Mouse (Mus musculus): ENCODE measurements at regions not wholly inside any gene's neighbourhood (a gene's known extent, or its start where the extent isn't known, plus 50 kb on each side); places are given as distances from the start of the nearest gene placed in this dataset.

DNA sequence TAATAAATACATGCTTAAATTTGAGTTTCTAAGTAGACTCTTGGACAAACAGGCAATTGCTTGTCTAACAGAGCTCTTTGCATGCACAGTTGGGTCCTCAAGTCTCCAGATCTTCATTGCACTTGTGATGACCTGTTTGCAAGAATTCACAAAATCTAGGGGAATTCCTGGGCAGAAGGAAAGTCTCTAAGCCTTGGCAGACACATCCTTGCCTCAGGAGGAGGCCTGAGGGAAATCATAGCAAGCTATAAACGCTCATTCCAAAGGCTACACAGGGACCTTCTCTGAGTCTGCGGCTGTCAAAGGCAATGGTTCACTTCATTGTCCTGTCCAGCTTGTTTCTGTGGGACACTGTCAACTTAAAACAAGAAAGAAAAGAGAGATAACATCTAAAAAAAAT is 117.9 kb downstream of the Phlda1 start:
- DNase-seq (ENCODE audit: low read depth, low spot score) = no peak
- H3K79me2 ChIP-seq (ENCODE audit: control insufficient read depth, insufficient read depth, low read length, poor library complexity) = no peaks in the 10 kb centered on the region
- H3K36me3 ChIP-seq (ENCODE audit: control insufficient read depth in 1 of 2, insufficient read depth in 2 of 2, low read length in 2 of 2) = no peaks in the 10 kb centered on the region
- peaks cover 0 to 2% of the 10 kb centered on the region in 2 experiments; a peak in 2 of 4 replicates for H3K27me3 ChIP-seq (ENCODE audit: control insufficient read depth in 1 of 2, insufficient read depth in 2 of 2, low read length in 2 of 2)
- H3K9me3 ChIP-seq (replicated peaks; ENCODE audit: insufficient read depth, low read length) = no peaks in the 10 kb centered on the region
- no peaks in the 10 kb centered on the region for H3K4me1 ChIP-seq (ENCODE audit: control insufficient read depth in 1 of 2, insufficient read depth in 2 of 2, low read length in 2 of 2)
- no peak overlapping the region for H3K4me3 ChIP-seq (ENCODE audit: control insufficient read depth in 1 of 2, insufficient read depth in 1 of 2, low read depth in 2 of 2, low read length in 2 of 2)
- H3K9ac ChIP-seq (ENCODE audit: control insufficient read depth, low read depth, low read length, poor library complexity, severe bottlenecking) = no peak overlapping the region
- TF ChIP-seq EP300 (IDR thresholded peaks at IDR 0.05; ENCODE audit: low read depth in 1 of 2, low read length in 2 of 2) (no peak), CHD1 (IDR thresholded peaks at IDR 0.05; ENCODE audit: low read depth, low read length) (no peak), SIN3A (IDR thresholded peaks at IDR 0.05; ENCODE audit: low read length) (no peak), POLR2A (IDR thresholded peaks at IDR 0.05; ENCODE audit: control insufficient read depth in 1 of 2, insufficient read depth in 1 of 2, low read depth in 1 of 2, low read length in 2 of 2, poor library complexity in 1 of 2) (no peak), NRF1 (IDR thresholded peaks at IDR 0.05; ENCODE audit: insufficient read depth, low read depth, low read length, poor library complexity, severe bottlenecking) (no peak), POLR2AphosphoS5 (IDR thresholded peaks at IDR 0.05; ENCODE audit: borderline replicate concordance, low read depth, low read length) (no peak), TBP (IDR thresholded peaks at IDR 0.05; ENCODE audit: low read depth, low read length) (no peak), KAT2A (conservative IDR thresholded peaks at IDR 0.05; ENCODE audit: low read depth, low read length) (no peak)
- no peak overlapping the region for H3K27ac ChIP-seq (ENCODE audit: control insufficient read depth, low read depth, low read length)

DNA sequence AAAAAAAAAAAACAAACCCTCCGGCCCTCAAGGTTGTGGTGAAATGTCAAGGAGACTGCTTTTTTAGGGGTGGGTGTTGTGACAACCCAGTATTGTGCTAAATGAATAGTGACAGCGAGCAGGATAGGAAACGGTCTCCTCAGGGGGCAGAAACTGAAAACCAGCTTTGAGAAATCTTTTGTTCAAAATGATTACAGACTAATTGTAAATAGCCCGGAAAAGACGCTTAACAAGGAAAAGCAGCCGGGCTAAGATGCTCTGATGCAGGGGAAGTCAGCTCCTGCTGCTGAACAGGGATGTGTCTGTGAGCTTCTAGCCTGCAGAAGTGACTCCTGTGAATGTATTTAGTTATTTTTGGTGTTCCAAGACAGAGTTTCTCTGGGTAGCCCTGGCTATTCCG is 118.5 kb downstream of the Phlda1 start:
- H3K9ac ChIP-seq (ENCODE audit: control insufficient read depth, low read depth, low read length, poor library complexity, severe bottlenecking) = no peak overlapping the region
- H3K36me3 ChIP-seq (ENCODE audit: control insufficient read depth in 1 of 2, insufficient read depth in 2 of 2, low read length in 2 of 2) = no peaks in the 10 kb centered on the region
- H3K4me1 ChIP-seq (ENCODE audit: control insufficient read depth in 1 of 2, insufficient read depth in 2 of 2, low read length in 2 of 2) = no peaks in the 10 kb centered on the region
- H3K27ac ChIP-seq (ENCODE audit: control insufficient read depth, low read depth, low read length) = no peak overlapping the region
- no peak for DNase-seq (ENCODE audit: low read depth, low spot score)
- no peak overlapping the region for H3K4me3 ChIP-seq (ENCODE audit: control insufficient read depth in 1 of 2, insufficient read depth in 1 of 2, low read depth in 2 of 2, low read length in 2 of 2)
- no peaks in the 10 kb centered on the region for H3K9me3 ChIP-seq (replicated peaks; ENCODE audit: insufficient read depth, low read length)
- H3K79me2 ChIP-seq (ENCODE audit: control insufficient read depth, insufficient read depth, low read length, poor library complexity) = no peaks in the 10 kb centered on the region
- TF ChIP-seq KAT2A (conservative IDR thresholded peaks at IDR 0.05; ENCODE audit: low read depth, low read length) (no peak), ELF1 (IDR thresholded peaks at IDR 0.05; ENCODE audit: low read depth, low read length) (no peak), POLR2AphosphoS2 (IDR thresholded peaks at IDR 0.05; ENCODE audit: low read length) (no peak), MAZ (IDR thresholded peaks at IDR 0.05; ENCODE audit: low read depth, low read length) (no peak), TAL1 (IDR thresholded peaks at IDR 0.05; ENCODE audit: low read length) (no peak)
- H3K27me3 ChIP-seq (ENCODE audit: control insufficient read depth in 1 of 2, insufficient read depth in 2 of 2, low read length in 2 of 2) = peaks cover 0 to 2% of the 10 kb centered on the region in 2 experiments; a peak in 3 of 4 replicates

DNA sequence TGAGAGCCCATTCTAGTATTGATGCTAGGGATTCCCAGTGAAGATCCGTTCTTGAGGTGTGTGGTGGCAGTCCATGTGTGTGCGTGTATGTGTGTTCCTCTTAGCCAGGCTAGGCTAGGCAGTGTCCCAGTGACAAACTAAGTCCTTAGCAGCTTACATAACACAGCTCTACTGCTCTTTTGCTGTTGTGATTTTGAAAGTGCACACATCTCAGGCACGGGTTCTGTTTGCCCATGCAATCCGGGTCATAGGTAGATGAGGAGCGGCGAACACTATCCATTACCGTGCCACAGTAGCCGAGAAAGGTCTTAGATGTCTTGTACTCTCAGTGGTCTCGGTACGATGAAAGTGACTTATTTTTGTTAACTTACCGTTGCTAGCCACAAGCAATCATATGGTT is 119.5 kb downstream of the Phlda1 start:
- Histone ChIP-seq H3K79me2 (ENCODE audit: control insufficient read depth, insufficient read depth, low read length, poor library complexity) (no peaks in the 10 kb centered on the region), H3K9me3 (replicated peaks; ENCODE audit: insufficient read depth, low read length) (no peaks in the 10 kb centered on the region), H3K27me3 (ENCODE audit: control insufficient read depth in 1 of 2, insufficient read depth in 2 of 2, low read length in 2 of 2) (peaks cover 2% of the 10 kb centered on the region in 2 experiments; a peak in 3 of 4 replicates), H3K4me3 (ENCODE audit: control insufficient read depth in 1 of 2, insufficient read depth in 1 of 2, low read depth in 2 of 2, low read length in 2 of 2) (no peak overlapping the region), H3K27ac (ENCODE audit: control insufficient read depth, low read depth, low read length) (no peak overlapping the region), H3K9ac (ENCODE audit: control insufficient read depth, low read depth, low read length, poor library complexity, severe bottlenecking) (no peak overlapping the region), H3K4me1 (ENCODE audit: control insufficient read depth in 1 of 2, insufficient read depth in 2 of 2, low read length in 2 of 2) (no peaks in the 10 kb centered on the region), H3K36me3 (ENCODE audit: control insufficient read depth in 1 of 2, insufficient read depth in 2 of 2, low read length in 2 of 2) (no peaks in the 10 kb centered on the region)
- TF ChIP-seq SIN3A (IDR thresholded peaks at IDR 0.05; ENCODE audit: low read length) (no peak), SMC3 (IDR thresholded peaks at IDR 0.05; ENCODE audit: low read depth, low read length) (no peak), CHD1 (IDR thresholded peaks at IDR 0.05; ENCODE audit: low read depth, low read length) (no peak), MXI1 (IDR thresholded peaks at IDR 0.05; ENCODE audit: low read depth, low read length) (no peak), RCOR1 (IDR thresholded peaks at IDR 0.05; ENCODE audit: low read depth, low read length) (no peak), TBP (IDR thresholded peaks at IDR 0.05; ENCODE audit: low read depth, low read length) (no peak), GABPA (IDR thresholded peaks at IDR 0.05; ENCODE audit: low read depth, low read length) (no peak), MAZ (IDR thresholded peaks at IDR 0.05; ENCODE audit: low read depth, low read length) (no peak), EP300 (IDR thresholded peaks at IDR 0.05; ENCODE audit: low read depth in 1 of 2, low read length in 2 of 2) (no peak)
- DNase-seq (ENCODE audit: low read depth, low spot score) = no peak

Measured in MEL (cell line).